Mouse (Mus musculus): ENCODE measurements at regions not wholly inside any gene's neighbourhood (a gene's known extent, or its start where the extent isn't known, plus 50 kb on each side); places are given as distances from the start of the nearest gene placed in this dataset.

- no peak for DNase-seq
Observed at GRCm38 (mm10) chr17:14497086-14497485, 196.9 kb downstream of the Thbs2 start.

- no peak for DNase-seq
Observed at GRCm38 (mm10) chr17:14493751-14494320, 200.2 kb downstream of the Thbs2 start.

GRCm38 (mm10) chr17:14492936-14493335 lies 201.1 kb downstream of the Thbs2 start:
- no peak for DNase-seq

GRCm38 (mm10) chr17:14481746-14482145 lies 202.4 kb downstream of the Smoc2 start:
- no peak for DNase-seq

- DNase-seq: no peak
Observed at GRCm38 (mm10) chr17:14478938-14479505, 199.7 kb downstream of the Smoc2 start.

- DNase-seq: no peak
Observed at GRCm38 (mm10) chr17:14476707-14477106, 197.4 kb downstream of the Smoc2 start.

GRCm38 (mm10) chr17:14475778-14476647 lies 196.7 kb downstream of the Smoc2 start:
- no peak for DNase-seq

- no peak for DNase-seq
Observed at GRCm38 (mm10) chr17:14475277-14475676, 196.0 kb downstream of the Smoc2 start.

- no peak for DNase-seq
Observed at GRCm38 (mm10) chr17:14468754-14469488, 189.6 kb downstream of the Smoc2 start.

- DNase-seq: peak; percentile 23
Observed at GRCm38 (mm10) chr17:14455251-14455743, 176.0 kb downstream of the Smoc2 start.

Measured in adrenal gland, postnatal 25 days (tissue).